Mouse (Mus musculus) embryonic facial prominence, embryonic 15.5 days (tissue): ENCODE results near the gene Nipbl. TPM values are rescaled to one million over a fixed set of nuclear protein-coding genes. Genes with fewer than 3 reads are reported as not detected.
"Not testable (repeated sequence)": the region's sequence is repeated elsewhere in the genome, so short reads cannot be mapped to it uniquely, and the experiment has no call there.

ENCODE experiments used
- ATAC-seq: fragments of 200-750 bp; cut with Nextera tagmentation; 2 replicates; pipeline ENCODE4 v1.8.0; 2017; ENCODE audit warnings: low read depth, moderate TSS enrichment; ENCODE audit not compliant: insufficient number of reproducible peaks, low FRiP score, low TSS enrichment
- H3K27ac ChIP-seq: fragments of 300-500 bp; sonication (generic); replicated peaks from 2 replicates; pipeline ENCODE4 v1.5.1; 2015; ENCODE audit warnings: mild to moderate bottlenecking, inconsistent platforms
- H3K27me3 ChIP-seq: fragments of 300-500 bp; sonication (generic); 2 replicates; pipeline ENCODE4 v1.6.1; 2015; ENCODE audit warnings: inconsistent platforms
- H3K36me3 ChIP-seq: fragments of 300-500 bp; sonication (generic); 2 replicates; pipeline ENCODE4 v1.6.1; 2015; ENCODE audit warnings: mild to moderate bottlenecking, inconsistent platforms
- H3K4me1 ChIP-seq: fragments of 300-500 bp; sonication (generic); 2 replicates; pipeline ENCODE4 v1.6.1; 2015; ENCODE audit warnings: inconsistent platforms
- H3K4me2 ChIP-seq: fragments of 300-500 bp; sonication (generic); replicated peaks from 2 replicates; pipeline ENCODE4 v1.6.1; 2015; ENCODE audit warnings: mild to moderate bottlenecking, inconsistent platforms
- H3K4me3 ChIP-seq: fragments of 300-500 bp; sonication (generic); replicated peaks from 2 replicates; pipeline ENCODE4 v1.5.1; 2015; ENCODE audit warnings: mild to moderate bottlenecking, inconsistent platforms
- H3K9ac ChIP-seq: fragments of 300-500 bp; sonication (generic); 2 replicates; pipeline ENCODE4 v1.6.1; 2015; ENCODE audit warnings: inconsistent platforms
- H3K9me3 ChIP-seq: fragments of 300-500 bp; sonication (generic); replicated peaks from 2 replicates; pipeline ENCODE4 v1.6.1; 2016; ENCODE audit warnings: inconsistent platforms
- WGBS: fragments of 180-500 bp; shearing (Covaris S2); methylation state at CpG from one replicate; pipeline ENCODE4 v1.1.7; 2015; 5-methylcytosine and 5-hydroxymethylcytosine counted together
- polyA plus RNA-seq: library from polyadenylated mRNA; unstranded; fragments of >200 nt; fragmentation: Nextera tagmentation; extraction: Ambion mirVana; gene quantifications from 2 replicates; pipeline ENCODE4 v1.2.1, GENCODE M21; 2015

The Nipbl gene
- polyA plus RNA-seq, 1 experiment from 2014 or later = 19.7 TPM

- Histone ChIP-seq H3K4me3 (no peak overlapping the region), H3K4me2 (no peak overlapping the region), H3K27me3 (no peaks in the 10 kb centered on the region), H3K9ac (no peak overlapping the region), H3K36me3 (no peaks in the 10 kb centered on the region), H3K9me3 (no peaks in the 10 kb centered on the region), H3K4me1 (0 out of 2 replicates have a peak, but pooled peaks cover 5% of the 10 kb centered on the region), H3K27ac (no peak overlapping the region)
- no peak for ATAC-seq
- 77% methylated on average over 2 of the region's 2 CpGs for WGBS
Measured at GRCm38 (mm10) chr15:8282155-8282554, 162.1 kb downstream of the Nipbl start.

- no peaks in the 10 kb centered on the region for H3K36me3 ChIP-seq
- no peak overlapping the region for H3K4me3 ChIP-seq
- no peak overlapping the region for H3K9ac ChIP-seq
- no peaks in the 10 kb centered on the region for H3K27me3 ChIP-seq
- no peaks in the 10 kb centered on the region for H3K9me3 ChIP-seq
- no peak for ATAC-seq
- no peak overlapping the region for H3K4me2 ChIP-seq
- H3K4me1 ChIP-seq = 0 out of 2 replicates have a peak, but pooled peaks cover 5% of the 10 kb centered on the region
- WGBS = 76% methylated on average over 7 of the region's 7 CpGs
- no peak overlapping the region for H3K27ac ChIP-seq
Measured at GRCm38 (mm10) chr15:8281701-8282100, 162.6 kb downstream of the Nipbl start.

GRCm38 (mm10) chr15:8279929-8280610, 164.2 kb downstream of the Nipbl start:
- Histone ChIP-seq H3K36me3 (0 out of 2 replicates have a peak, but pooled peaks cover under 1% of the 10 kb centered on the region), H3K4me2 (peak overlapping the region; percentile 58), H3K4me1 (0 out of 2 replicates have a peak, but pooled peaks cover 5% of the 10 kb centered on the region), H3K9ac (no peak overlapping the region; the same call in 1 of the 2 replicates), H3K27me3 (no peaks in the 10 kb centered on the region), H3K27ac (no peak overlapping the region), H3K9me3 (no peaks in the 10 kb centered on the region), H3K4me3 (peak overlapping the region; percentile 46)
- 55% methylated on average over 20 of the region's 20 CpGs for WGBS
- ATAC-seq = peak; percentile 65; the same call in 1 of the 2 replicates

- peak; percentile 70; the same call in 1 of the 2 replicates for ATAC-seq
- Histone ChIP-seq H3K27ac (peak overlapping the region; percentile 51; the same call in 1 of the 2 replicates), H3K4me2 (peak overlapping the region; percentile 58), H3K9me3 (no peaks in the 10 kb centered on the region), H3K4me1 (0 out of 2 replicates have a peak, but pooled peaks cover 5% of the 10 kb centered on the region), H3K4me3 (peak overlapping the region; percentile 46), H3K36me3 (0 out of 2 replicates have a peak, but pooled peaks cover 3% of the 10 kb centered on the region), H3K27me3 (no peaks in the 10 kb centered on the region), H3K9ac (no peak overlapping the region)
- WGBS = 28% methylated on average over 17 of the region's 17 CpGs
Measured at GRCm38 (mm10) chr15:8279320-8279779, 164.9 kb downstream of the Nipbl start.

GRCm38 (mm10) chr15:8277916-8278315, 166.3 kb downstream of the Nipbl start:
- H3K27ac ChIP-seq, H3K36me3 ChIP-seq, H3K27me3 ChIP-seq, H3K4me3 ChIP-seq, H3K9me3 ChIP-seq, ATAC-seq, H3K9ac ChIP-seq, H3K4me2 ChIP-seq, H3K4me1 ChIP-seq: not testable (repeated sequence)
- 92% methylated on average over 4 of the region's 4 CpGs for WGBS

- no peak overlapping the region for H3K4me3 ChIP-seq
- H3K9ac ChIP-seq = no peak overlapping the region
- H3K4me1 ChIP-seq = no peaks in the 10 kb centered on the region
- H3K36me3 ChIP-seq = peaks cover 51% of the 10 kb centered on the region
- no peak for ATAC-seq
- H3K9me3 ChIP-seq = no peaks in the 10 kb centered on the region
- H3K27me3 ChIP-seq = no peaks in the 10 kb centered on the region
- 87% methylated on average over 8 of the region's 8 CpGs for WGBS
- H3K4me2 ChIP-seq = no peak overlapping the region
- H3K27ac ChIP-seq = no peak overlapping the region
Measured at GRCm38 (mm10) chr15:8271952-8272351, 172.3 kb downstream of the Nipbl start.

- Histone ChIP-seq H3K9me3 (no peaks in the 10 kb centered on the region), H3K4me3 (no peak overlapping the region), H3K36me3 (peaks cover 73% of the 10 kb centered on the region), H3K27me3 (no peaks in the 10 kb centered on the region), H3K9ac (no peak overlapping the region), H3K27ac (no peak overlapping the region), H3K4me2 (no peak overlapping the region), H3K4me1 (no peaks in the 10 kb centered on the region)
- 91% methylated on average over 8 of the region's 8 CpGs for WGBS
- no peak for ATAC-seq
Measured at GRCm38 (mm10) chr15:8268231-8268630, 176.0 kb downstream of the Nipbl start.

GRCm38 (mm10) chr15:8267211-8267610, 177.1 kb downstream of the Nipbl start:
- no peak overlapping the region for H3K4me2 ChIP-seq
- H3K9ac ChIP-seq = no peak overlapping the region
- no peak overlapping the region for H3K27ac ChIP-seq
- no peak overlapping the region for H3K4me3 ChIP-seq
- no peaks in the 10 kb centered on the region for H3K27me3 ChIP-seq
- no peaks in the 10 kb centered on the region for H3K4me1 ChIP-seq
- no peak for ATAC-seq
- no peaks in the 10 kb centered on the region for H3K9me3 ChIP-seq
- 94% methylated on average over 3 of the region's 3 CpGs for WGBS
- peaks cover 74% of the 10 kb centered on the region for H3K36me3 ChIP-seq

GRCm38 (mm10) chr15:8265946-8266345, 178.3 kb downstream of the Nipbl start:
- Histone ChIP-seq H3K4me1 (no peaks in the 10 kb centered on the region), H3K27ac (no peak overlapping the region), H3K36me3 (peaks cover 67% of the 10 kb centered on the region), H3K9ac (no peak overlapping the region), H3K4me2 (no peak overlapping the region), H3K4me3 (no peak overlapping the region), H3K27me3 (no peaks in the 10 kb centered on the region), H3K9me3 (no peaks in the 10 kb centered on the region)
- ATAC-seq = no peak
- 93% methylated on average over 3 of the region's 3 CpGs for WGBS

Other genes with a start within 250 kb of the Nipbl start
- gene Gm2310, start 75.5 kb upstream of the Nipbl start, polyA plus RNA-seq = not detected in 2 replicates